In the genomic region with DNA sequence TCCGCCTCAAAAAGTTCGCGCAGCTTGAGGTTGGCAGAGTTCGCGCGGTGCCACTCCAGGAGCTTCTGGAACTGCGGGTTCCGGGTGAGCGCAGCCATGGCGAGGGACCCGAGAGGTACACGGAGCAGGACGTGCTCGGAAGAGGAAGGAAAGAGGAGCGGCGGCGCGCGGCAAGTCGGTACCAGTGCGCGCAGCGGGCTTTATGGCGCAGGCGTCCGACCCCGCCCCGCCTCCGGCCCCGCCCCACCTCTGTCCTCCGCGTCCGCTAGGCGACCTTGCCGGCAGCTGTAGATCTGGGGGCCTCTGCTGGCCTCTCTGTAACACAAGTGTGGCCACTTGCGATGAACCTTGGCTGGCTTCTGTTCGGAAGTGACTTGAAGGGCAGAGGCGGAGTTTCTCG, we compare ENCODE assay signal across 8 mouse cellular contexts. TPM values are rescaled to one million over a fixed set of nuclear protein-coding genes. Genes with fewer than 3 reads are reported as not detected.
DNase-seq lines count a peak whose midpoint lies in the region; ATAC-seq and TF ChIP-seq lines count a peak whose summit lies in the region.

A gene (minus strand): TSS at position 221 of the 400 bp plus-strand sequence.

- H3K4me2 ChIP-seq in embryonic facial prominence, embryonic 11.5 days (ENCODE audit: low read depth, low read length), result peak within 1 kb of the TSS; percentile 69
- peak within 1 kb of the TSS; percentile 79 for H3K4me2 ChIP-seq in intestine, postnatal 0 days (replicated peaks; ENCODE audit: low read depth)
- H3K4me2 ChIP-seq in limb, embryonic 11.5 days (ENCODE audit: low read depth, severe bottlenecking), result peak within 1 kb of the TSS; percentile 69
- peak within 1 kb of the TSS; percentile 77 for H3K4me2 ChIP-seq in midbrain, embryonic 13.5 days (replicated peaks)

- DNase-seq in 416B (ENCODE audit: low read depth), result peak; percentile 96
- peak; percentile 85 for DNase-seq in adrenal gland, postnatal 25 days
- peak; percentile 93 for DNase-seq in embryonic facial prominence, embryonic 11.5 days (ENCODE audit: low spot score)
- DNase-seq in limb, embryonic 11.5 days (ENCODE audit: low spot score), result peak; percentile 91

- ATAC-seq in embryonic facial prominence, embryonic 11.5 days (replicated peaks; ENCODE audit: insufficient number of reproducible peaks, low FRiP score, low TSS enrichment, low read depth), result peak; percentile 70
- peak; percentile 49 for ATAC-seq in granulocyte monocyte progenitor cell, adult 5-6 weeks (replicated peaks; ENCODE audit: poor library complexity, severe bottlenecking)
- ATAC-seq in intestine, postnatal 0 days, result peak; percentile 68
- ATAC-seq in limb, embryonic 11.5 days (ENCODE audit: insufficient number of reproducible peaks, low FRiP score, low TSS enrichment, low read depth), result peak; percentile 73
- peak; percentile 46 for ATAC-seq in midbrain, embryonic 13.5 days

- peak; percentile 90 for TF ChIP-seq POLR2A in small intestine, adult 2 months (IDR thresholded peaks at IDR 0.05; ENCODE audit: low read depth, low read length)

- H3K27me3 ChIP-seq in embryonic facial prominence, embryonic 11.5 days (ENCODE audit: control insufficient read depth, insufficient read depth, low read length), result no peaks in the 10 kb centered on the region
- H3K27me3 ChIP-seq in intestine, postnatal 0 days (replicated peaks; ENCODE audit: control insufficient read depth, insufficient read depth, low read length), result no peaks in the 10 kb centered on the region
- no peaks in the 10 kb centered on the region for H3K27me3 ChIP-seq in limb, embryonic 11.5 days (ENCODE audit: control insufficient read depth, insufficient read depth, low read length)
- H3K27me3 ChIP-seq in midbrain, embryonic 13.5 days, result no peaks in the 10 kb centered on the region
- H3K27me3 ChIP-seq in small intestine, adult 2 months (ENCODE audit: control insufficient read depth, insufficient read depth, low read length), result no peaks in the 10 kb centered on the region

- peak within 1 kb of the TSS; percentile 72; the same call in 1 of the 2 replicates for H3K27ac ChIP-seq in embryonic facial prominence, embryonic 11.5 days (replicated peaks; ENCODE audit: low read depth, low read length)
- peak within 1 kb of the TSS; percentile 69; the same call in 1 of the 2 replicates for H3K27ac ChIP-seq in intestine, postnatal 0 days (ENCODE audit: low read depth, low read length)
- H3K27ac ChIP-seq in limb, embryonic 11.5 days (replicated peaks; ENCODE audit: low read depth, low read length), result peak within 1 kb of the TSS; percentile 68
- H3K27ac ChIP-seq in midbrain, embryonic 13.5 days, result peak within 1 kb of the TSS; percentile 64
- peak within 1 kb of the TSS; percentile 81 for H3K27ac ChIP-seq in small intestine, adult 2 months (ENCODE audit: insufficient read depth, low read depth, low read length)

- H3K4me3 ChIP-seq in embryonic facial prominence, embryonic 11.5 days (ENCODE audit: low read depth, low read length), result peak within 1 kb of the TSS; percentile 73
- H3K4me3 ChIP-seq in intestine, postnatal 0 days (ENCODE audit: low read depth, low read length), result peak within 1 kb of the TSS; percentile 72
- peak within 1 kb of the TSS; percentile 76 for H3K4me3 ChIP-seq in limb, embryonic 11.5 days (ENCODE audit: low read depth, low read length)
- peak within 1 kb of the TSS; percentile 79 for H3K4me3 ChIP-seq in midbrain, embryonic 13.5 days (replicated peaks)
- H3K4me3 ChIP-seq in small intestine, adult 2 months (ENCODE audit: low read depth, low read length), result peak within 1 kb of the TSS; percentile 73

- WGBS in embryonic facial prominence, embryonic 11.5 days, result under 1% methylated on average over 39 of the region's 39 CpGs
- WGBS in intestine, postnatal 0 days, result under 1% methylated on average over 39 of the region's 39 CpGs
- WGBS in limb, embryonic 11.5 days, result under 1% methylated on average over 36 of the region's 39 CpGs
- under 1% methylated on average over 36 of the region's 39 CpGs for WGBS in midbrain, embryonic 13.5 days
- under 1% methylated on average over 39 of the region's 39 CpGs for WGBS in small intestine, adult 2 months

- H3K36me3 ChIP-seq in embryonic facial prominence, embryonic 11.5 days (replicated peaks; ENCODE audit: control insufficient read depth, insufficient read depth, low read depth, low read length), result no peaks in the 10 kb centered on the region; the same call in 1 of the 2 replicates
- peaks cover 23% of the 10 kb centered on the region; the same call in 1 of the 2 replicates for H3K36me3 ChIP-seq in intestine, postnatal 0 days (ENCODE audit: control insufficient read depth, insufficient read depth)
- H3K36me3 ChIP-seq in limb, embryonic 11.5 days (ENCODE audit: control insufficient read depth, insufficient read depth, low read length), result peaks cover 16% of the 10 kb centered on the region
- peaks cover 28% of the 10 kb centered on the region for H3K36me3 ChIP-seq in midbrain, embryonic 13.5 days
- H3K36me3 ChIP-seq in small intestine, adult 2 months (ENCODE audit: control insufficient read depth, insufficient read depth, low read length), result peaks cover 29% of the 10 kb centered on the region

- peak; percentile 68 for TF ChIP-seq CTCF in intestine, postnatal 0 days (IDR thresholded peaks at IDR 0.05; ENCODE audit: low read depth)
- peak; percentile 53; the same call in 1 of the 2 replicates for TF ChIP-seq CTCF in small intestine, adult 2 months (IDR thresholded peaks at IDR 0.05; ENCODE audit: extremely low read depth, insufficient read length, insufficient replicate concordance, low read depth, low read length)

- H3K9ac ChIP-seq in embryonic facial prominence, embryonic 11.5 days (replicated peaks; ENCODE audit: low read length), result peak within 1 kb of the TSS; percentile 81
- peak within 1 kb of the TSS; percentile 69 for H3K9ac ChIP-seq in intestine, postnatal 0 days (ENCODE audit: low read depth, low read length)
- peak within 1 kb of the TSS; percentile 69 for H3K9ac ChIP-seq in limb, embryonic 11.5 days (ENCODE audit: low read length)
- peak within 1 kb of the TSS; percentile 79 for H3K9ac ChIP-seq in midbrain, embryonic 13.5 days (replicated peaks)

- no peaks in the 10 kb centered on the region for H3K4me1 ChIP-seq in embryonic facial prominence, embryonic 11.5 days (ENCODE audit: control insufficient read depth, insufficient read depth, low read length)
- H3K4me1 ChIP-seq in intestine, postnatal 0 days (replicated peaks; ENCODE audit: control insufficient read depth, insufficient read depth, low read length), result 0 out of 2 replicates have a peak, but pooled peaks cover 5% of the 10 kb centered on the region
- no peaks in the 10 kb centered on the region for H3K4me1 ChIP-seq in limb, embryonic 11.5 days (ENCODE audit: control insufficient read depth, insufficient read depth, low read length)
- H3K4me1 ChIP-seq in midbrain, embryonic 13.5 days (replicated peaks), result peaks cover 44% of the 10 kb centered on the region
- peaks cover 30% of the 10 kb centered on the region for H3K4me1 ChIP-seq in small intestine, adult 2 months (ENCODE audit: control insufficient read depth, insufficient read depth, insufficient read length, low read length)

- H3K9me3 ChIP-seq in embryonic facial prominence, embryonic 11.5 days (replicated peaks; ENCODE audit: control insufficient read depth, low read length), result no peaks in the 10 kb centered on the region
- H3K9me3 ChIP-seq in intestine, postnatal 0 days (ENCODE audit: control insufficient read depth), result no peaks in the 10 kb centered on the region
- H3K9me3 ChIP-seq in limb, embryonic 11.5 days (ENCODE audit: control insufficient read depth, low read length), result no peaks in the 10 kb centered on the region
- H3K9me3 ChIP-seq in midbrain, embryonic 13.5 days, result no peaks in the 10 kb centered on the region

RNA-seq across cellular contexts. Expression of the gene that starts here (rescaled TPM):
- 304 and 309 TPM in 2 replicates for total RNA-seq in adrenal gland, postnatal 25 days (2021)
- 287 and 295 TPM in 2 replicates for polyA plus RNA-seq in embryonic facial prominence, embryonic 11.5 days (2014; fragmentation: Nextera tagmentation; extraction: Ambion mirVana)
- total RNA-seq in granulocyte monocyte progenitor cell, adult 5-6 weeks (2014; fragmentation: Nextera tagmentation), result 653 and 773 TPM in 2 replicates
- total RNA-seq in granulocyte monocyte progenitor cell, adult 5-6 weeks (2017), result 606 and 815 TPM in 2 replicates
- 179 and 180 TPM in 2 replicates for polyA plus RNA-seq in intestine, postnatal 0 days (2015; fragmentation: Nextera tagmentation; extraction: Ambion mirVana)
- polyA plus RNA-seq in limb, embryonic 11.5 days (2014; fragmentation: Nextera tagmentation; extraction: Ambion mirVana), result 278 and 291 TPM in 2 replicates
- 191 and 203 TPM in 2 replicates for polyA plus RNA-seq in midbrain, embryonic 13.5 days (2015; fragmentation: Nextera tagmentation; extraction: Ambion mirVana)
- 291 and 420 TPM in 2 replicates for polyA plus RNA-seq in small intestine, adult 2 months (2012; rRNA removed)

Comparison
In these comparisons a context has a peak if more than half of its experiments do, and no peak if none do; other contexts are left out.
1. Peak in every context shown above with its lines: DNase-seq, ATAC-seq, H3K4me3 ChIP-seq and H3K27ac ChIP-seq.